Mouse (Mus musculus): ENCODE measurements around the gene Pdia2. TPM values are rescaled to one million over a fixed set of nuclear protein-coding genes. Genes with fewer than 3 reads are reported as not detected.

Pdia2 gene
- polyA plus RNA-seq, 1 experiment from 2014 or later: 0.47 TPM

GRCm38 (mm10) chr17:26231156-26231555, 32.3 kb upstream of the Pdia2 start:
- Histone ChIP-seq H3K27me3 (replicated peaks) (no peaks in the 10 kb centered on the region), H3K4me1 (peaks cover 6% of the 10 kb centered on the region; the same call in 1 of the 2 replicates), H3K4me2 (no peak overlapping the region), H3K9ac (no peak overlapping the region), H3K9me3 (no peaks in the 10 kb centered on the region), H3K4me3 (no peak overlapping the region), H3K36me3 (0 out of 2 replicates have a peak, but pooled peaks cover 4% of the 10 kb centered on the region), H3K27ac (replicated peaks) (no peak overlapping the region)
- no peak for ATAC-seq (ENCODE audit: extremely low read depth, insufficient number of reproducible peaks, low FRiP score, low TSS enrichment)
- WGBS: 80% methylated on average over 5 of the region's 5 CpGs

- H3K4me3 ChIP-seq: no peak overlapping the region
- no peaks in the 10 kb centered on the region for H3K9me3 ChIP-seq
- no peaks in the 10 kb centered on the region for H3K27me3 ChIP-seq (replicated peaks)
- ATAC-seq (ENCODE audit: extremely low read depth, insufficient number of reproducible peaks, low FRiP score, low TSS enrichment): no peak
- H3K36me3 ChIP-seq: 0 out of 2 replicates have a peak, but pooled peaks cover 4% of the 10 kb centered on the region
- H3K9ac ChIP-seq: no peak overlapping the region
- H3K4me2 ChIP-seq: no peak overlapping the region
- WGBS: 90% methylated on average over 5 of the region's 5 CpGs
- peaks cover 10% of the 10 kb centered on the region for H3K4me1 ChIP-seq
- no peak overlapping the region for H3K27ac ChIP-seq (replicated peaks)
These were observed 30.9 kb upstream of the Pdia2 start for GRCm38 (mm10) chr17:26229776-26230175.

GRCm38 (mm10) chr17:26225150-26225549, 26.3 kb upstream of the Pdia2 start:
- H3K27ac ChIP-seq (replicated peaks): no peak overlapping the region

GRCm38 (mm10) chr17:26221508-26221907, 22.6 kb upstream of the Pdia2 start:
- no peaks in the 10 kb centered on the region for H3K27me3 ChIP-seq (replicated peaks)
- WGBS: 58% methylated on average over 2 of the region's 2 CpGs

More at GRCm38 (mm10) chr17:26225150-26225549, 26.3 kb upstream of the Pdia2 start:
- WGBS: 62% methylated on average over 12 of the region's 12 CpGs
- no peak overlapping the region for H3K4me2 ChIP-seq
- H3K36me3 ChIP-seq: 0 out of 2 replicates have a peak, but pooled peaks cover under 1% of the 10 kb centered on the region
- H3K9ac ChIP-seq: no peak overlapping the region
- H3K4me1 ChIP-seq: peaks cover 10% of the 10 kb centered on the region
- ATAC-seq (ENCODE audit: extremely low read depth, insufficient number of reproducible peaks, low FRiP score, low TSS enrichment): no peak
- H3K9me3 ChIP-seq: no peaks in the 10 kb centered on the region
- H3K27me3 ChIP-seq (replicated peaks): no peaks in the 10 kb centered on the region
- no peak overlapping the region for H3K4me3 ChIP-seq

GRCm38 (mm10) chr17:26212681-26213080, 13.8 kb upstream of the Pdia2 start:
- no peak overlapping the region for H3K9ac ChIP-seq
- H3K9me3 ChIP-seq: no peaks in the 10 kb centered on the region
- 79% methylated on average over 11 of the region's 11 CpGs for WGBS
- H3K27me3 ChIP-seq (replicated peaks): peaks cover 9% of the 10 kb centered on the region; the same call in 1 of the 2 replicates
- H3K36me3 ChIP-seq: peaks cover 37% of the 10 kb centered on the region
- H3K4me3 ChIP-seq: no peak overlapping the region
- no peak overlapping the region for H3K27ac ChIP-seq (replicated peaks)
- no peaks in the 10 kb centered on the region for H3K4me1 ChIP-seq
- no peak for ATAC-seq (ENCODE audit: extremely low read depth, insufficient number of reproducible peaks, low FRiP score, low TSS enrichment)
- H3K4me2 ChIP-seq: no peak overlapping the region

More at GRCm38 (mm10) chr17:26221508-26221907, 22.6 kb upstream of the Pdia2 start:
- no peak overlapping the region for H3K4me2 ChIP-seq
- ATAC-seq (ENCODE audit: extremely low read depth, insufficient number of reproducible peaks, low FRiP score, low TSS enrichment): no peak
- H3K4me3 ChIP-seq: no peak overlapping the region
- no peak overlapping the region for H3K27ac ChIP-seq (replicated peaks)
- no peaks in the 10 kb centered on the region for H3K9me3 ChIP-seq
- peaks cover 10% of the 10 kb centered on the region for H3K4me1 ChIP-seq
- H3K36me3 ChIP-seq: peaks cover 27% of the 10 kb centered on the region
- H3K9ac ChIP-seq: no peak overlapping the region

GRCm38 (mm10) chr17:26212241-26212640, 13.4 kb upstream of the Pdia2 start:
- Histone ChIP-seq H3K4me2 (no peak overlapping the region), H3K9me3 (no peaks in the 10 kb centered on the region), H3K27me3 (replicated peaks) (peaks cover 13% of the 10 kb centered on the region; the same call in 1 of the 2 replicates), H3K4me3 (no peak overlapping the region), H3K9ac (no peak overlapping the region), H3K36me3 (peaks cover 36% of the 10 kb centered on the region), H3K4me1 (no peaks in the 10 kb centered on the region), H3K27ac (replicated peaks) (no peak overlapping the region)
- ATAC-seq (ENCODE audit: extremely low read depth, insufficient number of reproducible peaks, low FRiP score, low TSS enrichment): no peak
- WGBS: 81% methylated on average over 7 of the region's 7 CpGs

- H3K4me2 ChIP-seq: no peak within 1 kb of the TSS
- no peak within 1 kb of the TSS for H3K9ac ChIP-seq
- H3K27me3 ChIP-seq (replicated peaks): peaks cover 56% of the 10 kb centered on the region
- no peak within 1 kb of the TSS for H3K4me3 ChIP-seq
- peaks cover 11% of the 10 kb centered on the region for H3K4me1 ChIP-seq
- no peak within 1 kb of the TSS for H3K27ac ChIP-seq (replicated peaks)
- no peak for ATAC-seq (ENCODE audit: extremely low read depth, insufficient number of reproducible peaks, low FRiP score, low TSS enrichment)
- H3K36me3 ChIP-seq: peaks cover 3% of the 10 kb centered on the region; the same call in 1 of the 2 replicates
- no peaks in the 10 kb centered on the region for H3K9me3 ChIP-seq
- 82% methylated on average over 12 of the region's 12 CpGs for WGBS
These were observed 8.8 kb upstream of the Pdia2 start, which contains the start of gene Arhgdig for GRCm38 (mm10) chr17:26207686-26208085. Arhgdig (minus strand) TSS chr17:26207786.

GRCm38 (mm10) chr17:26206392-26206791, 7.5 kb upstream of the Pdia2 start:
- H3K4me3 ChIP-seq: no peak overlapping the region
- H3K27ac ChIP-seq (replicated peaks): no peak overlapping the region
- 52% methylated on average over 1 of the region's 1 CpGs for WGBS
- no peaks in the 10 kb centered on the region for H3K36me3 ChIP-seq
- H3K4me1 ChIP-seq: peaks cover 15% of the 10 kb centered on the region
- no peak for ATAC-seq (ENCODE audit: extremely low read depth, insufficient number of reproducible peaks, low FRiP score, low TSS enrichment)
- no peak overlapping the region for H3K9ac ChIP-seq
- H3K4me2 ChIP-seq: no peak overlapping the region
- H3K27me3 ChIP-seq (replicated peaks): peaks cover 69% of the 10 kb centered on the region
- no peaks in the 10 kb centered on the region for H3K9me3 ChIP-seq

- Histone ChIP-seq H3K27me3 (replicated peaks) (peaks cover 79% of the 10 kb centered on the region), H3K4me1 (peaks cover 26% of the 10 kb centered on the region), H3K9ac (no peak overlapping the region), H3K27ac (replicated peaks) (no peak overlapping the region), H3K4me2 (no peak overlapping the region), H3K4me3 (no peak overlapping the region), H3K36me3 (no peaks in the 10 kb centered on the region), H3K9me3 (no peaks in the 10 kb centered on the region)
- 22% methylated on average over 11 of the region's 11 CpGs for WGBS
- ATAC-seq (ENCODE audit: extremely low read depth, insufficient number of reproducible peaks, low FRiP score, low TSS enrichment): no peak
These were observed 5.9 kb upstream of the Pdia2 start for GRCm38 (mm10) chr17:26204766-26205165.

GRCm38 (mm10) chr17:26203321-26203811, 4.5 kb upstream of the Pdia2 start:
- H3K4me1 ChIP-seq: peaks cover 26% of the 10 kb centered on the region
- ATAC-seq (ENCODE audit: extremely low read depth, insufficient number of reproducible peaks, low FRiP score, low TSS enrichment): no peak
- H3K4me3 ChIP-seq: peak overlapping the region; percentile 63
- H3K27me3 ChIP-seq (replicated peaks): peaks cover 89% of the 10 kb centered on the region
- 2% methylated on average over 30 of the region's 30 CpGs for WGBS
- H3K9me3 ChIP-seq: no peaks in the 10 kb centered on the region
- H3K36me3 ChIP-seq: no peaks in the 10 kb centered on the region; the same call in 1 of the 2 replicates
- H3K27ac ChIP-seq (replicated peaks): no peak overlapping the region
- peak overlapping the region; percentile 76 for H3K9ac ChIP-seq
- H3K4me2 ChIP-seq: peak overlapping the region; percentile 98

- peaks cover 26% of the 10 kb centered on the region for H3K4me1 ChIP-seq
- no peak for ATAC-seq (ENCODE audit: extremely low read depth, insufficient number of reproducible peaks, low FRiP score, low TSS enrichment)
- H3K9me3 ChIP-seq: no peaks in the 10 kb centered on the region
- 2% methylated on average over 22 of the region's 22 CpGs for WGBS
- H3K27ac ChIP-seq (replicated peaks): no peak within 1 kb of the TSS
- H3K36me3 ChIP-seq: peaks cover 5% of the 10 kb centered on the region
- peak within 1 kb of the TSS; percentile 98 for H3K4me2 ChIP-seq
- H3K4me3 ChIP-seq: peak within 1 kb of the TSS; percentile 63
- peak within 1 kb of the TSS; percentile 76 for H3K9ac ChIP-seq
- H3K27me3 ChIP-seq (replicated peaks): peaks cover 87% of the 10 kb centered on the region
These were observed 3.9 kb upstream of the Pdia2 start, which contains the start of gene Rgs11 for GRCm38 (mm10) chr17:26202737-26203136. Rgs11 (plus strand) TSS chr17:26202951.

GRCm38 (mm10) chr17:26201998-26202397, 3.1 kb upstream of the Pdia2 start:
- no peak for ATAC-seq (ENCODE audit: extremely low read depth, insufficient number of reproducible peaks, low FRiP score, low TSS enrichment)
- Histone ChIP-seq H3K27ac (replicated peaks) (no peak overlapping the region), H3K27me3 (replicated peaks) (peaks cover 79% of the 10 kb centered on the region), H3K4me3 (no peak overlapping the region; the same call in 1 of the 2 replicates), H3K4me1 (peaks cover 26% of the 10 kb centered on the region), H3K36me3 (peaks cover 12% of the 10 kb centered on the region), H3K9me3 (no peaks in the 10 kb centered on the region), H3K9ac (no peak overlapping the region), H3K4me2 (peak overlapping the region; percentile 2; the same call in 1 of the 2 replicates)

Data from heart, embryonic 13.5 days (tissue).